18 mouse cellular contexts compared by ENCODE assay signal in the genomic region with DNA sequence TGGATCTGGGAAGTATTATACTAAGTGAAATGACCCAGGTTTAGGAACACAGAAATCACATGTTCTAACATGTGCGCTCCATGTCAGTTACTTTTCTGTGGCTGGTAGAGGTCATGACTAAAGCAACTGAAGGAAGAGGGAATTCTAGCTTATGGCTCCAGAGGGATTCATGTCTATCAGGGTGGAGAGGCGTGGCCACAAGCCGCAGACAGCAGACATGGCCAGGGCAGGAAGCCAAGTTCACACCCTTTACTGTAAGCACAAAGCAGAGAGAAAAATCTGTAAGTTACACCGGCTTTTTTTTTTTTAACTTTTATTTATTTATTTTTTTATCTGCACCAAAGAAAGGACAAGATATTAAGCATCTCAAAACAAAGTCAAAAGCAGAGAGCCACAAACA.
DNase-seq lines count a peak whose midpoint lies in the region; TF ChIP-seq lines count a peak whose summit lies in the region.
"Had no signal": no experiment of that assay in that cellular context is flagged by ENCODE, and none has a peak within 500 bp of the region (broad histone marks: within the 10 kb centered on the region; RNA-seq: fewer than 3 reads in every experiment).

No protein-coding gene starts in this region.

- whole genome bisulfite sequencing in kidney, adult 2 months, result 59% methylated on average over 4 of the region's 4 CpGs

- no peaks in the 10 kb centered on the region for H3K36me3 ChIP-seq in kidney, adult 2 months (ENCODE audit: control insufficient read depth, insufficient read depth, low read length)
- H3K36me3 ChIP-seq: embryonic facial prominence, embryonic 15.5 days; hindbrain, embryonic 10.5 days; intestine, embryonic 15.5 days; limb, embryonic 12.5 days had no signal

- H3K4me1 ChIP-seq in kidney, adult 2 months (ENCODE audit: control insufficient read depth, insufficient read depth, low read length), result no peaks in the 10 kb centered on the region
- H3K4me1 ChIP-seq: embryonic facial prominence, embryonic 15.5 days; hindbrain, embryonic 10.5 days; intestine, embryonic 15.5 days; limb, embryonic 12.5 days had no signal

- no peaks in the 10 kb centered on the region for H3K27me3 ChIP-seq in kidney, adult 2 months (replicated peaks; ENCODE audit: control insufficient read depth, insufficient read depth, low read length)
- H3K27me3 ChIP-seq: embryonic facial prominence, embryonic 15.5 days; intestine, embryonic 15.5 days; limb, embryonic 12.5 days had no signal

- H3K4me3 ChIP-seq in gastrocnemius, adult 2 months, result no peak overlapping the region
- no peak overlapping the region for H3K4me3 ChIP-seq in kidney, adult 2 months (ENCODE audit: insufficient read depth, low read depth, low read length)
- H3K4me3 ChIP-seq: embryonic facial prominence, embryonic 15.5 days; hindbrain, embryonic 10.5 days; intestine, embryonic 15.5 days; limb, embryonic 12.5 days; myocyte had no signal

- no peak for TF ChIP-seq POLR2A in kidney, adult 2 months (IDR thresholded peaks at IDR 0.05; ENCODE audit: low read depth, low read length)

- no peak for TF ChIP-seq CTCF in gastrocnemius, adult 2 months (IDR thresholded peaks at IDR 0.05)
- TF ChIP-seq CTCF in kidney, adult 2 months (conservative IDR thresholded peaks at IDR 0.05; ENCODE audit: insufficient read depth, insufficient read length, low read depth, low read length), result no peak

- intact Hi-C loops in gastrocnemius, postnatal 14 days (cut with DNase I; ENCODE audit: low total_unique reads), result no loop called here
- intact Hi-C loops in gastrocnemius, adult 2 months (cut with DNase I), result no loop called here

- DNase-seq in gastrocnemius, postnatal 14 days, result peak; percentile 15
- DNase-seq in gastrocnemius, adult 2 months, result no peak
- DNase-seq in kidney, postnatal 4 days, result peak; percentile 55 to 61
- no peak for DNase-seq in kidney, adult 2 months
- DNase-seq in MN1 (ENCODE audit: low spot score), result peak; percentile 56
- peak; percentile 21 for DNase-seq in lung, postnatal 14 days
- DNase-seq in spleen, adult 12 weeks (ENCODE audit: low spot score), result no peak
- DNase-seq: adrenal gland, adult 8-10 months; cerebellum, adult 2 months; heart, adult 18-20 months; liver, postnatal 0 days; spleen, adult 18-20 months; thymus, postnatal 14 days had no signal

- no peak overlapping the region for H3K27ac ChIP-seq in gastrocnemius, adult 2 months
- no peak overlapping the region for H3K27ac ChIP-seq in kidney, adult 2 months (ENCODE audit: insufficient read depth, low read depth, low read length)
- H3K27ac ChIP-seq: embryonic facial prominence, embryonic 15.5 days; hindbrain, embryonic 10.5 days; intestine, embryonic 15.5 days; limb, embryonic 12.5 days had no signal

Comparison
In these comparisons a context has a peak if more than half of its experiments do, and no peak if none do; other contexts are left out.
1. DNase-seq: peak in gastrocnemius, postnatal 14 days (single experiment), kidney, postnatal 4 days (2 of 2), MN1 (single experiment) and lung, postnatal 14 days (single experiment); none in gastrocnemius, adult 2 months (single experiment), kidney, adult 2 months (single experiment) and spleen, adult 12 weeks (single experiment).